ENCODE assay signal across 1 mouse cellular context in genomic region chr11:69417449-69418384, GRCm38 (mm10).
A peak's percentile ranks its signal among the peaks of the same experiment; 100 is the strongest.
TF ChIP-seq lines count a peak whose summit lies in the region.

No protein-coding gene starts in this region.

TF ChIP-seq in MEL, 35 proteins besides CTCF, POLR2A, EP300 and RAD21 (continued from another document):
- 0 out of 2 replicates have a peak, but pooled peaks have one; percentile 10 for TF ChIP-seq JUND (IDR thresholded peaks at IDR 0.05; ENCODE audit: low read depth, low read length)
- peak; percentile 44; the same call in 1 of the 2 replicates for TF ChIP-seq POLR2AphosphoS2 (IDR thresholded peaks at IDR 0.05; ENCODE audit: low read length)
- TF ChIP-seq CHD2 (IDR thresholded peaks at IDR 0.05; ENCODE audit: low read length): peak; percentile 87
- TF ChIP-seq MAFK (IDR thresholded peaks at IDR 0.05; ENCODE audit: borderline replicate concordance, low read depth, low read length): no peak
- TF ChIP-seq MYC (IDR thresholded peaks at IDR 0.05; ENCODE audit: low read depth, low read length): peak; percentile 88
- TF ChIP-seq TAL1 (IDR thresholded peaks at IDR 0.05; ENCODE audit: low read length): 0 out of 2 replicates have a peak, but pooled peaks have one; percentile 6
- peak; percentile 97 for TF ChIP-seq ZMIZ1 (IDR thresholded peaks at IDR 0.05; ENCODE audit: low read depth, low read length)
- no peak for TF ChIP-seq ZNF384 (IDR thresholded peaks at IDR 0.05; ENCODE audit: low read depth, low read length)
- TF ChIP-seq KAT2A (conservative IDR thresholded peaks at IDR 0.05; ENCODE audit: low read depth, low read length): no peak; the same call in 1 of the 2 replicates
- TF ChIP-seq SMC3 (IDR thresholded peaks at IDR 0.05; ENCODE audit: low read depth, low read length): no peak; the same call in 1 of the 2 replicates
- TF ChIP-seq TBP (IDR thresholded peaks at IDR 0.05; ENCODE audit: low read depth, low read length): peak; percentile 84
- peak; percentile 38; the same call in 1 of the 2 replicates for TF ChIP-seq ELF1 (IDR thresholded peaks at IDR 0.05; ENCODE audit: low read depth, low read length)
- peak; percentile 60 for TF ChIP-seq RCOR1 (IDR thresholded peaks at IDR 0.05; ENCODE audit: low read depth, low read length)
- TF ChIP-seq MAZ (IDR thresholded peaks at IDR 0.05; ENCODE audit: low read depth, low read length): peak; percentile 99
- no peak for TF ChIP-seq POLR2AphosphoS5 (IDR thresholded peaks at IDR 0.05; ENCODE audit: borderline replicate concordance, low read depth, low read length)
- TF ChIP-seq USF2 (IDR thresholded peaks at IDR 0.05; ENCODE audit: borderline replicate concordance in 1 of 2, insufficient read depth in 1 of 2, low read depth in 1 of 2, low read length in 2 of 2): no peak
- peak; percentile 94 for TF ChIP-seq ETS1 (IDR thresholded peaks at IDR 0.05; ENCODE audit: low read depth, low read length)
- TF ChIP-seq NRF1 (IDR thresholded peaks at IDR 0.05; ENCODE audit: insufficient read depth, low read depth, low read length, poor library complexity, severe bottlenecking): no peak; the same call in 1 of the 2 replicates
